Mouse (Mus musculus) CD4-positive, CD25-positive, alpha-beta regulatory T cell, adult 2 months (primary cell): Measurements from ENCODE around the gene Ppat.
A peak's percentile ranks its signal among the peaks of the same experiment; 100 is the strongest.
"Not testable (repeated sequence)": the region's sequence is repeated elsewhere in the genome, so short reads cannot be mapped to it uniquely, and the experiment has no call there.

ENCODE experiments used
- DNase-seq: peaks from one replicate; pipeline ENCODE4 v3.0.0-alpha.2; 2012; ENCODE audit warnings: low read depth, low spot score

Gene Ppat

DNA sequence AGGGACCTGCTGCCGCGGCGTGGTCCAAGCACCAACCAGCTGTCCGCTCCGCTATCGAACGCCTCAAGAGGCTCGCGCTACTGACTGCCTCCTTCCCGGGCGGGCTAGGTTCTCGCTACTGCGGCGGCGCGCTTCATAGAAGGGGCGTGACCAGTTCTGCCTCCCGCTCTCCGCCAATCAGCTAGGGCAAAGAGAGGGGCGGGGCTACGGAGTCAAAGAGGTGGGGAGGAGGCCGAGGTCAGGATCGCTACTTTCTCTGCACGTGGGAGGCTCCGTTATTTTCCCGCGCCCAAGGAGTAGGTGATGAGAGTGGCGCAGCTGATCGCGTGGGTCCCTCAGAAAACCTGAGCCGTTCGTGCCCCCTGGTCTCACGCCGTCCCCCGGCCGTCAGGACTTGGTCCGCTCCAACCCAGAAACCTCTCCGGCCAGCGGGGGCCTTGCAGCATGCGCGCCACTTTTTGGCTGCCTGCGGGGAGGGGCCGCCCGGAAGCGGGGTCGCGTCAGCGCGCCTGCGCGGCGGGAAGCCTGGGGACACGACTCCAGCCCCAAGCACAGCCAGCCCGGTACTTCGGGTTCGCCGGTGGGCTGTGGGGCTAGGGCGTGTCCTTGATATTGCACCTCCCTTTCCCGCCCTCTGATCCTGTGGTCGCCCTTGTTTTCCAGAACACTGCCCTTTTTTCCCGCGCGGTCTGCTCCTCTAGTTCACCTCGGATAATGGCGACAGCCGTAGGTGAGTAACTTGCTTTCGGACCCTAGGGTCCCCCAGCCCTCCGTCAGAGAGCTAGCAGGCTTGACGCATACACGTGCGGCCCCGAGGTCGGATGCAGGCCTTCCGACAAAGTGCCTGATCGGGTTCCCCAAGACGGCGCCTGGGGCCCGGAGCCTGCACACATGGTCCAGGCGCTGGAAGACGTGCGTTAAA is at the start of gene Ppat, which contains the start of gene Paics:
TSS of gene Ppat (minus strand) at position 473 of the 922 bp plus-strand sequence.
TSS of gene Paics (plus strand) at position 202 of the 922 bp plus-strand sequence.
- DNase-seq = peak; percentile 99

DNA sequence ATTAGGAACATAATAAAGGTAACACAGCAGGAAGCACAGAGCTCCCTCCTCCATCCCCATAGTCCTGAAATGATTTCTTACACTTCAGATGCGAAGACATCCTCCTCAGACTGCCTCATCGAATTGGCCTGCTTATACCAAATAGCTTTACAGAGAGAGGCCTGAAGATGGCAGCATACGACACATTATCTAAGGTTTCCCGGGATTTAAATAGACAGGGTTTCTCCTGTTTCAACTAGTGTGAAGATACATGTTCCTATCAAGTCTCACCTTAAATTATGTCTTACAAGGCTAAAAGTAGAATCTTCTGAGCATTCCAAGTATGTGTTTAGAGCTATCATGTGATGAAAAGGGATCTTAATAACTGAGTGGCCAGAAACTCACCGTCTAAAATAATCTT is 47.0 kb upstream of the Ppat start:
- peak; percentile 15 for DNase-seq

DNA sequence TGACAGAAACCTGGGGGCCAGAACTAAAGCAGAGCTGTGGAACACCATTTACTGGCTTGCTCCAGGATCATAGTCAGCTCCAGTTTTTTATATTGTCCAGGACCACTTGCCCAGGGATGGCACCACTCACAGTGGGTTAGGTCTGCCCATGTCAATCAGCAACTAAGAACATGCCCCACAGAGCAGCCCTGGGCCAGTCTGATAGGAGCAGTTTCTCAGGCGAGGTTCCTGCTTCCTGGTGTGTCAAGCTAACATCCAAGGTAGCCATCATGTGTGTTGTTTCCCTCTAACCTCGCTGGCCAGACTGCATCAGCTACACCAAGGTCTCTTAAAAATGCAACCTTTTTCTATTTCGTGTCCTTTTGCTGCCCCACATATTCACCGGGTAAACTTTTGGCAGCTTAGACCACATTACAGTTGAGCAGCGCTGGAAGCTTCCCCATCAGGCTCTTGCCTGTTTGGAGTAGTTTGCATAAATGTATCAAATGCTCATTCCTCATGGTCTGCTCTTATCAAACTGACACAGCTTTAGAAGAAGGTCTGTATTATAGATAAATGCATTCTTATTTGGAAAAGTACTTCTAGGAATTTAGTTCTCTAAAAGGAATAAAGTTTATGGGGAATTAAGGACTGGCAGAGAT is 41.9 kb upstream of the Ppat start:
- no peak for DNase-seq

DNA sequence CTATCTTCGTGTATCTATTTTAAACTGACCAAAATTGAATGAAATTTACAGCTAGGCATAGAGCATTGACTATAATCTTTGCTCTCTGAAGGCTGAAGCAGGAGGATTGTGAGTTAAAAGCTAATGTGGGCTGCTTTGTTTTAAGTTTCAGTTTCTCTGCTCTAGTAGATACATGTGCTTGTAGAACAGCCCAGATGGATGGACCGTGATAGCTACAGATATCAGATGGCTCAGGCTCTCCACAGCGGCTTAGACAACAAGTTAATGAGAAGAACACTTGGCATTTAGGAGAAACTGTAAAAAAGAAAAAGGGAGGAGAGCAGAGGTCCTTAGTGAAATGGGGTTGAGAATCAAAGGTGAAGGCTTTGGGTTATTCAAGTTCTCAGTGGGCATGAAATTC is 39.4 kb upstream of the Ppat start:
- no peak for DNase-seq

DNA sequence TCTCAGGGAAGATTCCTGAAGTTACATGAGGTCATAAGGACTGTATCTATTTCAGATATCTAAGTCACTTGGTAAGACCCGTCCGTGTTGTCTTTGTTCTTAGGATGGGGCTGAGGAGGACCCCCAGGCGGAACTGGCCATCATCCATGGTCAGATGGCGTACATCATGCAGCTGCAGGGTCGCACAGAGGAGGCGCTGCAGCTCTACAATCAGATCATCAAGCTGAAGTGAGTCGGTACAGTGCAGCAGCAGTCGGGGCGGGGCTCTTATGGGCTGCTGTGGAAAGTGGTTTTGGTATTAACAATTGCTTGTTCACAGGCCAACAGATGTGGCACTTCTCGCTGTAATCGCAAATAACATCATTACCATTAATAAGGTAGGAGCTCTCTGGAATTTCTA is 32.6 kb upstream of the Ppat start:
- DNase-seq = no peak

DNA sequence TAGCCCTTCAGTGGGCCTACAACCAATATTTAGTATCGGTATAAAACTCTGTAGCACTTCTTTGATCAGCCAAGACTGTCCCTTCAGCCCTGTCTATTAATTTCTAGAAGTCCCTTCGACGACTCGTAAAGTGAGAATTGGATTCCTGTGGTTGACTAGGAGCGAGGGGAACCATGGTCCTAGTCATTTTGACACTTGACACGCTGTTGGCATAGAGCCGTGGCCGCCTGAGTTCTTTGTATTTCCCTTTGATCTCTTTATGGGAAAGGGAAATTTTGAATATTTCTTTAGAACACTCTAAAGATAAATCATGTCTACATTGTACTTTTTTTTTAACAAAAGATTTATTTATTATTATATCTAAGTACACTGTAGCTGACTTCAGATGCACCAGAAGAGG is 24.4 kb upstream of the Ppat start:
- DNase-seq = peak; percentile 13

DNA sequence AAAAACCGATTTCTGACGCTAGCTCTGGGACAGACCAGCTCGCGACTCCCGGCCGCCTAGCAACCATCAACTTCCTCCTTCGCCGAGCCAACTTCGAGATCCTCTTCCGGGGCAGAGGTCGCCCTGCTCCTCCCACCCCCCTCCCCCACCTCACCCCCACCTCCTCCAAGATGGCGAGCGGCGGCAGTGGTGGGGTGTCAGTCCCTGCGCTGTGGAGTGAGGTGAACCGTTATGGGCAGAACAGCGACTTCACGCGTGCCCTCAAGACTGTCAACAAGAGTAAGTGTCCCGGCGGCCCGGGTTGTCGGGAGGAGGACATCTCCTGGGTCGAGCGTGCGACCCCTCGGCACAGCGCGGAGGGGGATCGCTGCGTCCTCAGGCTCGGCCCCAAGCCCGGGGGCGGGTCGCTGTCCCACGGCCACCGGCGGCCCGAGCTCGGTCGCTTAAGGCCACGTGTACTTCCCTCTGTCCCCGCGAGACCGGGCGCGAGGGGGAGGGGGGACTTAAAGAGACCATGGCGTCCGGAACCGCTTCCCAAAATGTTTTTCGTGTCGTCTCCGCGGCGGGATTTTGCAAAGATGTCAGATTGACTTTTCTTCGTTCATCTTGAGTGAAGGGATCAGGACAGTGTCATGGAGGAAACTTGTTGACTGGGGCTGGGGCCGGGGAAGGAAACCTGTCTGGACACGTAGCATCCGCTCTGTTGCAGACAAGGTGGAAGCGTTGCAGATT is 23.3 kb upstream of the Ppat start, which contains the start of gene Srp72:
TSS of gene Srp72 (plus strand) at position 130 of the 732 bp plus-strand sequence.
- peak; percentile 94 for DNase-seq

DNA sequence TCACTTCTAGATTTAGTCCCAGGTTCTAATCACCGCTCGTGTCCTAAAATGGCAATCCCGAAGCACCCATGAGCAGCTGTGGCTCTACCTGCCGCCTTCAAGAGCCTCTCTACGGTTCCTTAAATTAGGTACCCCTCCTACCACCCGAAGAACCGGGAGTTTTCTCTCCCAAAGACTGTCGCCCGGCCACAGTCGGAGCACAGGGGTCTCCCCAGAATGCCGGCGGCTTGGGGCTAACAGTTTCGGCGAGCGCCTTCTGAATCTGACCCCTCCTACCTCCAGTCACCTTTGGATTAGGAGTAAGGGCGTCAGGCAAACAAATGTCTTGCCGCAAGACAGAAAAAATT is 22.8 kb upstream of the Ppat start:
- DNase-seq = no peak

DNA sequence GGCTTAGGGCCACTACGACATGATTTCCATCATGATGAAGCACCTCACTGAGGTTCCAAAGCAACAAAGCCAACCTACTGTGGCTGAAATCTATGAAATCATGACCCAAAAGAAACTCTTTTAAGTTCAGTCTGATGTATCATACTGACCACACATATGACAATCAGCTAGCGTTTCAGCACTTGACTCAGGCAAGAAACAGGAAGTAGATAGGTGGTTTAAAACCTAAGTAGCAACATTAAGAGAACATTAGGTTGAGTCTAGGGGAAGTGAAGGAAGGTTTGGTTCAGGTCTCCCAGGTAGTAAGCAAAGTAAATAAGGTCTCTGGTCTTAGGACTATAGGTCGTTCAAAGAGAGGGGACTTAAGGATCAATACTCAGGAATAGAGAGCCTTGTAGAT is 22.1 kb upstream of the Ppat start:
- peak; percentile 7 for DNase-seq

DNA sequence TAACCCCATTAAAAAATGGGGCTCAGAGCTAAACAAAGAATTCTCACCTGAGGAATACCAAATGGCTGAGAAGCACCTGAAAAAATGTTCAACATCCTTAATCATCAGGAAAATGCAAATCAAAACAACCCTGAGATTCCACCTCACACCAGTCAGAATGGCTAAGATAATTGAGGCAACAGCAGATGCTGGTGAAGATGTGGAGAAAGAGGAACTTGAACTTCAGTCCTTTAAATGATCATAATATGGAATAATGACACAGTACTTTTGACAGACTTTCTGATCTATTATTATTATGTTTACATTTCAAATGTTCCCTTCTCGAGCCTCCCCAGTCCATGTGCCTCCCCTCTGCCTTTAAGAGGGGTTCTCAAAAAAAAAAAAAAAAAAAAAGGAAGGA is 19.7 kb upstream of the Ppat start:
- not testable (repeated sequence) for DNase-seq

DNA sequence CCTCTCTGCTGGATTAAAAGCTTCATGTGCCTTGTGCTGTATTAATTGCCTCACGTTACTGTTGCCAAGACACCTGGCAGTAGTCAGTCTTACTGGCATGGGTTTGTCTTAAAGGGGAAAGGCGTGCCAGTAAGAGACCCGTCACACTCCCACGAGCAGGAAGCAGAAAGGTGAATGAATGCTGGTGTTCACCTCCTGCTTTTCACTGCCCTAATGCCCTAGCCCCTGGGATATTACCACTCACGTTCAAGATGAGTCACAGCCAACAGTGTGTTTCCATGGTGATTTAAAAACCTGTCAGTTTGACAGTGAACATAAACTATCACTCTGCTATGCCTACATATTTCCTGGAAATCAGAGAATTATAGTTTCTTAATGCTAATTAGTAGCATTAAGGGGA is 17.9 kb upstream of the Ppat start:
- no peak for DNase-seq

DNA sequence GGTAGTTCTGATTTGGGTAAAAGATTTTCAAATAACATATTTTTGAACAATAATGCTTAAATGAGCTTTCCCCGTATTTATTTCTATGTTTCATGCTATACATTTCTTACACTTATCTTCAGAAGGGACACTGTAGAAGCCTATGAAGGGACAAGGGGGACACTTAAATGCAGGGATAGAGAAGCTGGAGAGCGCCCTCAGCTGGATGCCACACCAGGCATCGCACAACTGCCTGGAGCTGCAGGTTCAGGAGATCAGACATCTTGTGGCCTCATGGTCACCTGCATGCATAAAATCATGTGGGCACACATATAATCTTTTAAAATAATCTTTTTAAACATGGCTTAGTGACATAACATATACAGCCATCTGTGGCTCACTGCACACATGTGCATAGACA is 13.3 kb upstream of the Ppat start:
- DNase-seq = no peak

DNA sequence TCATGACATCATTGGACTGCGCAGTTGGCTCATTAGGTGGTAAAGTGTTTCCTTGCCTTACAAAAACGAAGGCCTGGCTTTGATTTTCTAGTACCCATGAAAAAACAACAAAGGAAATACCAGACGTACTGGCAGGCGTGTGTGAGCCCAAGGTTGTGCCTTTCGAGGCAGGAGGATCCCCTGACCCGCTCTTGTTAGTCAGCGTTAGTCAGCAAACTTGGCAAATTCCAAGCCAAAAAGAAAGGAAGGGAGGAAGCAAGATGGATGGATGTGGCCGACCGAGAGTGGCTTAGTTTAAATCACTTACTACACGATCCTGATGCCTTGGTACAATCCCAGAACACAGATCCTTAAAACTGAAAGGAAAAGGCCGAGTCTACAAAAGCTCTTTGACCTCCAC is 11.2 kb upstream of the Ppat start:
- DNase-seq = no peak

DNA sequence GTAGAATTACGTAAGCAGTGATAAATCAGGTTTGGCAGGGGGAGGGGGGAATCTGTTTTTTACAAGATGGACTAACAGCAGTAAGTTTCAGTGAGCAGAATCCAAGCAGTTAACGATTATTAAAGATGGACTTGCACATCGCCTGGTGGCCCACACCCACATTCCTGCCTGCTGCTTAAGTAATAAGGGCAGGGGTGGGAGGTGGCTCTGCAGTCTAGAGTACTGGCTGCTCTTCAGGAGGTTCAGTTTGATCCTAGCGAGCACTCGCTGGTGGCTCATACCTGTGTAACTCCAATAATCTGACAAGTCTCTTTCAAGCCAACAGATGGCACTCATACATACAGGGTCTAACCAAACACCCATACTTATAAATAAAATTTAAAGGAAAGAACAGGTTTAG is 8.2 kb upstream of the Ppat start:
- DNase-seq = no peak

DNA sequence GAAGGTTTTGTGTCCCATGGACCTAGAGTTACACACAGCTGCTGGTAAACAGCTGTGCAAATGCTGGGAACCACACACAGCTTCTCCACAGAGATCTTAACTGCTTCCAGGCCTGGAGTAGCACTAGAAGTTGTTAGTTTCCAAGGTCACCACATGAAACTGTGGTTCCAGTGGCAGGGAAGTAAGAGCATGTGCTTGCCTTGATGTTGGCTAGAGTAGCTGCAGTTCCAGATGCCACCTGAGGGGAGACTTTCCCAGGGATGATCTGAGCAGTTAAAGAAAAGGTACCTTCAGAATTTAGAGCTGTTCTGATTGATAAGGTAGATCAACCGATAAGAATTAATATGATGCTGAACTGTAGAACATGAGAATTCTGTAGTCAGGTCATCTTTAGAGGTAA is 6.6 kb upstream of the Ppat start:
- peak; percentile 36 for DNase-seq

DNA sequence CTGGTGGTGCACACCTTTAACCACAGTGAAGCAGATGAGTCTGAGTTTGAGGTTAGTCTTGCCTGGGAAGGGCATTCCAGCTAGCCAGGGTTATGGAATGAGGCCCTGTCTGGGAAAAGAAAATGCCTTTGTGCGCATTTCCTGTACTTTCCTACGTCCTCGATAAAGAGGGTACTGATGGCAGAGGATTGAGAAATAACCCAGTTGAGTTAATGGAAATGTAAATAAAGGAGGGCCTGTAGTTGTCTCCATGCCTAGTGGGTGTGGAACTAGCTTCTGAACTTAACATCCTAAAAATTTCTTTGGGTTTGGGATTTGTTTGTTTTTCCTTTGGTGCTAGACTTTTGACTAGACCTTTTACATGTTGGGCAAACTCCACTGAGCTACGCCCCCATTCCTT is 4.1 kb upstream of the Ppat start:
- DNase-seq = no peak

DNA sequence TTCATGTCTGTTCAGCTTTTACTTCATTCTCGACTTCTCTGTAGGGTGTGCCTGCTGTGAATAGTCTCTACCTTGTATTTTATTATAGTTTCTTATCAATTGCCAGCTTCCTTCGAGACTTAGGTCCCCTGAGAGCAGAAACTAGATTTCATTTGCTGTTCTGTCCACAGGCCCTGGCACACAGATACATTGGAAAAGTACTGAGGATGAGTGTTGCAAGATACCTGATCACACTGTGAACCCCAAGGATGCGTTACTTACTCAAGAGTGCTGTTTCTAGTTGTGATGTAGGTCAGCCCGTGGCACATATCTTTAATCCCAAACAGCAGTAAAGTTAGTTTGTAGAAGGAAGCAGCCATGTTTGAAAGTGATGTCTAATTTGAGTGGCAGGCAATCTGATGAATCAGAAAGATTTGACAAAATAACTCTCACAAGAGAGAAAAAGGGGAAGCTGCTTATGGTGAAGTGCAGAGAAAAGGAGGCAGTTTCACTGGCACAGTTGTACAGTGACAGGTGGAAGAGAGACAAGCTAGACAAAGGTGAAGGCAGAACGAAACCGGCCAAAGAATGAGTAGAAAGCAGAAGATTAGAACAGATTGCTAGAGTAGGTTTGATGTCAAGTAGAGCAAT is 3.0 kb upstream of the Ppat start:
- DNase-seq = no peak

DNA sequence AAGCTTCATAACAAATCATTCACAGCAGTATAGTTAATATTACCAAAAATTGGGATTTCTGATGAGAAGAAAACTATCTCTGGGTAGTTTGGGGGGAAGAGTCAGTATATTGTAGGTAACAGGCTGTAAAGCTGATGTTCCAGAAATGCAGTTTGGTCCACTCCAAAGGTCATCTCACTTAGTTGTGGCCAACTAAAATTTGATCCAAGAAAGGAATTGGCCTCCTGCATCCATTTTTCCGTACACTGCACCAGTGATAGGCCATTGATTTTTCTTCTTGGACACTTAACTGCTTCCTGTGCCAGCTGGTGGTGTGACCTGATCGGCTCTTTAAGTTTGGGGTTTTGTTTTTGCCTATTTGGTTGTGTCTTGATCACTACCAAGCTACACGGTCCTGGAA is 2.4 kb upstream of the Ppat start:
- no peak for DNase-seq

DNA sequence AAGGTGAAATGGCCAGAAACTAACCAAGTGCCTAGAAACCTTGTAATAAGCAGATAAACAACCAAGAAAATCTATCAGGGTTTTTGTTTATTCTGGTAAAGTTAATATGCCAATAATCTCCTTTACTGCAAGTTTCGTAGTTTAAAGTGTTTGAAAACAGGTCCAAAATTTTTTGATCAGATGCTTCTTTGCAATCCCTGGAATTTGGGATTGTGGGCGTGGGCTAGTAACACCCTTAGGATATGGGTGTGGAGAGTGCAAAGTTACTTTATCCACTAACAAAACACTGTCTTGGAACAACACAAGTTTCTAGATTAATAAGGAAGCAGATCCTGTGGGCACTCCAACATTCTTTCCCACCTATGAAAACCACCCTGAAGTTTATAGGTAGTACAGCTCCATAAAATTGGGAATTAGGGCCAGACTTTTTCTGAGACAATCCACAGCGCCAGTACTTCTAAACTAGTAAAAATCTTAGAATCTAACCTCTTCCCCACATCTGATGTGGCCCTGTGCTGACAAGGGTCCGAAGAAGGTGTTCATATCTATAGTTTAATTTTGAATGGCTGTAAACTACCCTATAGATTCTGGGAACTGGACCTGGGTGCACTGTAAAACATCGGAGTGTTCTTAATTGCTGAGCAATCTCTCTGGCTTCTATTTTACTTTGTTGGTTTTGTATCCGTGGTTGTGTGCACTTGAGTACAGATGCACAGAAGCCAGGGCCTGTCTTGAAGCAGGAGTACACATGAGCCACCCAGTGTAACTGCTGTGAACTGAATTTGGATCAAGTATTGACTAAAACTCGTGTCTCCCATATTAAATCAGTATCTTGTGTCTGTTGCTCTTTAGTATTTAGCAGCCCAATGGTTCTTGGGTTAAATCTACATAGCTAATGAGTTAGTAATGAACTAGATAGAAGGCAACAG is 998 bp upstream of the Ppat start:
- DNase-seq = no peak

DNA sequence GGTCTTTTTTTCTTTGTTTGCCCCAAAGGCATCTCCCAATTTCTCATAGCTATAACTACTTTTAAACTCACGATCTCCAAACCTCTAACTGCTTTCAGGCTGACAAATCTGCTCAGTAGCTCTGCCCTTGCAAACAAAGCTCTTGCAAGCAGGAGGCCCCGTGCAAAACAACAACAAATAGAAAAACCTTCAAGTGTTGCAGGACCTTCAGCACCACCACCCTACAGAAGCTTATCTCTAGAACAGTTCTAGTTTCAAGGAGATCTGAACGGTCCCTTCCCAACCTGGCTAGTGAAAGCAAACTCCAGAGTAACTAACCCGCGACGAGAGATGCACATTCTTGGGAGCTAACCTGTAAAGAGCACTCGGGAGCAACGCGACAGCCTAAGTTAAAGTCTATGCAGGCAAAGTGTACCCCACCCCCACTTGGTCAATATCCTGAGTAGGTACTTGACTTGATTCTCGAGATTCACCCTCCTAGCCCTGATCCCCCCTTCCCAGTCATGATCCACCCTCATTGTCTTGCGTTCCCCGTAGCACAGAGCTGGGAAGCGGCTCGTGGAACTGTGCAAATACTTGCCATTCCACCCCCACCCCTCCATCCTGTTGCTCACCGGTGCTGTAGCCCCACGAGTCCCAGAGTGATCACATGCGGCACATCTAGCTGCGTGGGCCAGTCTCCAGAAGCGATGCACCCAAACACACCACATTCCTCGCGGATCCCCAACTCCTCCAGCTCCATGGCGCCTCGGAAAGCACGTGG is 854 bp downstream of the Ppat start:
- DNase-seq = no peak
